Mouse (Mus musculus): ENCODE measurements at regions not wholly inside any gene's neighbourhood (a gene's known extent, or its start where the extent isn't known, plus 50 kb on each side); places are given as distances from the start of the nearest gene placed in this dataset.
"Not testable (repeated sequence)": the region's sequence is repeated elsewhere in the genome, so short reads cannot be mapped to it uniquely, and the experiment has no call there.

GRCm38 (mm10) chr15:5869289-5869688 lies 430.3 kb upstream of the Dab2 start:
- no peak for DNase-seq (ENCODE audit: low spot score)

GRCm38 (mm10) chr15:5869866-5870265 lies 429.7 kb upstream of the Dab2 start:
- DNase-seq (ENCODE audit: low spot score) = no peak

- DNase-seq (ENCODE audit: low spot score) = no peak
Measured at GRCm38 (mm10) chr15:5872042-5872441, 427.5 kb upstream of the Dab2 start.

GRCm38 (mm10) chr15:5877749-5878148 lies 421.8 kb upstream of the Dab2 start:
- DNase-seq (ENCODE audit: low spot score) = no peak

GRCm38 (mm10) chr15:5891188-5891587 lies 408.4 kb upstream of the Dab2 start:
- no peak for DNase-seq (ENCODE audit: low spot score)

GRCm38 (mm10) chr15:5892034-5892433 lies 407.6 kb upstream of the Dab2 start:
- no peak for DNase-seq (ENCODE audit: low spot score)

GRCm38 (mm10) chr15:5895688-5896470 lies 403.7 kb upstream of the Dab2 start:
- DNase-seq (ENCODE audit: low spot score) = not testable (repeated sequence)

- DNase-seq (ENCODE audit: low spot score) = peak; percentile 61
Measured at GRCm38 (mm10) chr15:5915261-5915660, 384.3 kb upstream of the Dab2 start.

- DNase-seq (ENCODE audit: low spot score) = no peak
Measured at GRCm38 (mm10) chr15:5920058-5920457, 379.5 kb upstream of the Dab2 start.

GRCm38 (mm10) chr15:5927768-5928167 lies 371.8 kb upstream of the Dab2 start:
- no peak for DNase-seq (ENCODE audit: low spot score)

GRCm38 (mm10) chr15:5933586-5933985 lies 366.0 kb upstream of the Dab2 start:
- DNase-seq (ENCODE audit: low spot score) = no peak

- no peak for DNase-seq (ENCODE audit: low spot score)
Measured at GRCm38 (mm10) chr15:5940945-5941344, 358.6 kb upstream of the Dab2 start.

- DNase-seq (ENCODE audit: low spot score) = no peak
Measured at GRCm38 (mm10) chr15:5946650-5947049, 352.9 kb upstream of the Dab2 start.

GRCm38 (mm10) chr15:5950919-5951318 lies 348.7 kb upstream of the Dab2 start:
- DNase-seq (ENCODE audit: low spot score) = no peak

- DNase-seq (ENCODE audit: low spot score) = not testable (repeated sequence)
Measured at GRCm38 (mm10) chr15:5951661-5952060, 347.9 kb upstream of the Dab2 start.

GRCm38 (mm10) chr15:5953106-5953505 lies 346.5 kb upstream of the Dab2 start:
- no peak for DNase-seq (ENCODE audit: low spot score)

- DNase-seq (ENCODE audit: low spot score) = no peak
Measured at GRCm38 (mm10) chr15:5991351-5992065, 308.1 kb upstream of the Dab2 start.

- not testable (repeated sequence) for DNase-seq (ENCODE audit: low spot score)
Measured at GRCm38 (mm10) chr15:5992146-5992545, 307.4 kb upstream of the Dab2 start.

GRCm38 (mm10) chr15:6000816-6001215 lies 298.8 kb upstream of the Dab2 start:
- DNase-seq (ENCODE audit: low spot score) = no peak

- no peak for DNase-seq (ENCODE audit: low spot score)
Measured at GRCm38 (mm10) chr15:6001394-6001793, 298.2 kb upstream of the Dab2 start.

- no peak for DNase-seq (ENCODE audit: low spot score)
Measured at GRCm38 (mm10) chr15:6014982-6015381, 284.6 kb upstream of the Dab2 start.

GRCm38 (mm10) chr15:6016637-6017049 lies 282.9 kb upstream of the Dab2 start:
- DNase-seq (ENCODE audit: low spot score) = no peak

- no peak for DNase-seq (ENCODE audit: low spot score)
Measured at GRCm38 (mm10) chr15:6025543-6025942, 274.0 kb upstream of the Dab2 start.

Measured in retina, embryonic 14.5 days (tissue).